Mouse (Mus musculus) cerebellum, postnatal 25 days (tissue): ENCODE measurements at regions not wholly inside any gene's neighbourhood (a gene's known extent, or its start where the extent isn't known, plus 50 kb on each side); places are given as distances from the start of the nearest gene placed in this dataset.
A peak's percentile ranks its signal among the peaks of the same experiment; 100 is the strongest.

ENCODE experiments used
- DNase-seq, 2 experiments: peaks; one replicate each; pipeline ENCODE4 v3.0.0; 2021; ENCODE audit warnings: mixed read lengths in 2 of 2

DNA sequence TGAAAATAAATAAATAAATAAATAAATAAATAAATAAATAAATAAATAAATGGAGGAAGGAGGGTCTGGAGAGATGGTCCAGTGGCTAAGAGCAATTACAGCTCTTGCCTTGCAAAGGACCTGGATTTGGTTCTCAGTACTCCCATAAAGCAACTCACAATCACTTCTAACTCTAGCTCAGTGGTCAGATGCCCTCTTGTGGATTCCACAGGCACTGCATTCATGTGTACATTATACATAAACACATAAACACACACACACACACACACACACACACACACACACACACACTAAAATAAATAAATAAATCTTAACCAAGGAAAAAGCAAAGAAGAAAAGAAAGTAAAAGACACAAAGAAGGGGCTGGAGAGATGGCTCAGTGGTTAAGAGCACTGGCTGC, 74.2 kb upstream of the Dhx40 start:
- DNase-seq: no peak

DNA sequence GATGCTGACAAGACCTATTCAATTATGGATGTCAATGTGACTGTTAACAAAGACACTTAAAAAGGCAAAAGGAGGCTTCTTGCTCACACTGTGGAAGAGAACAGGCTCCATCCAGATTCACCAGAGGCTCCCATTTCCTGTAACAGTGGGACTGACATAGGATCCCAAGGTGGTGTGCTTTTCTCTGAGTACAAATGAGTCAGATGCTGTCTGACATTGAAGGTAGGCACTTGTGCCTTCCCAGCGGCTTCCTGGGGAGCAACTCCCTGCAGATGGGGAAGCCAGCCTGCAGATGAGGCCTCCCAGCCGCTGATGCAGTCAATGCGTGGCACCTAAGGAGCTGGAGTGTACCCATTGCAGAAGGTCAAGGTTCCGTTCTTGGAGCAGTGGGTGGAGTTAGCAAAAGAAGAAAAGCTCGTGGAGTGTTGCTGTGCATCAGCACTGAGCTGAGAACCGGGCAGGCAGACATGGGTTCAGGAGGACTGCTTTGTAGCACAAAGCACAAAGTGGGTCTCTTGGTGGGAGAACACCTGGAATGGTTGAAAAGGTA, 71.9 kb upstream of the Dhx40 start:
- no peak for DNase-seq

DNA sequence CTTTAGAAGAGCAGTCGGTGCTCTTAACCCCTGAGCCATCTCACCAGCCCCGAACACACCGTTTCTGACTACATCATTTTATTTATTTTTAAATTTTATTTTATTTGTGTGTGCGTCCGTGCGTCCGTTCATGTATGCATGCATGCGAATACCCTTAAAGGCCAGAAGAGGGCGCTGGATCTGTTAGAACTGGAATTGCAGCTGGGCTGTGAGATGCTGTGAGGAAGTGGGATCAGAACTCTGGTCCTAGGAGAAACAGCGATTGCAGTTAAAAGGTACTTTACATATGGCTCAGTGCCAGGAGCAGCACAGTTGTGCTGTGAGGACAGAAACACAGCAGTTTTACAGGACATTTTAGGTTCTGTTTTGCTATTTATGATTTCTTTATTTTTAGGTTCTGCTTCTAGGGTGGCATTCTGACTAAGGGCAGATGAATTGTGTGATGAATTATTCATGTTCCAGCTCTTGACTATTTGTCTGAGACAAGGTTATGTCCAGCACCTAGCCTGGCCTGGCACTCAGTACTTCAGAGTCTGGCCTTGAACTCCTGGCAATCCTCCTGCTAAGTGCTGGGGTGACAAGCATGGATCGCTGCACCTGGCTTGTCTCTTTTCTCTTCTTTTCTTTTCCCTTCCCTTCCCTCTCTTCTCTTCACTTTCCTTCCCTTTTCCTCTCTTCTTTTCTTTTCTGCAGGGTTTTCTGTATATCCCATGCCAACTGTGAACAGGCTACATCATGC, 71.0 kb upstream of the Dhx40 start:
- no peak for DNase-seq

DNA sequence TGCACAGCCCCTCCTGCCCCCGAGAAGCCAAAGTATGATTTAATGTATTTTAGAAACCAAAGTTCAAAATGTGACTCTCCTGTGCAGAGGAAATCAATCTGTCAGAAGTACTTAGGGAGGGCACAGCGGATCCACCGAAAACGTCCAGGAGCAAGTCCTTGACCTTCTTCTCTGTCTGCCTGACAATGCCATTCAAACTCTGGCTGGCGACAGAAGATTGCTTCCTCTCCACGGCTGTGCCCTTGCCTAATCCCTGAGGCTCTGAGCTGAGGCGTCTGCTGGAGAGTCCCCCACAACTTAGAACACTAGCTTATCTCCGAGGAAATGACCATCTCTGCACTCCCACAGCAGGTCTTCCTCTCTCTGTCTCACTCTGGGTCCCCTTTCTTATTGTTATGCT, 69.0 kb upstream of the Dhx40 start:
- no peak for DNase-seq

DNA sequence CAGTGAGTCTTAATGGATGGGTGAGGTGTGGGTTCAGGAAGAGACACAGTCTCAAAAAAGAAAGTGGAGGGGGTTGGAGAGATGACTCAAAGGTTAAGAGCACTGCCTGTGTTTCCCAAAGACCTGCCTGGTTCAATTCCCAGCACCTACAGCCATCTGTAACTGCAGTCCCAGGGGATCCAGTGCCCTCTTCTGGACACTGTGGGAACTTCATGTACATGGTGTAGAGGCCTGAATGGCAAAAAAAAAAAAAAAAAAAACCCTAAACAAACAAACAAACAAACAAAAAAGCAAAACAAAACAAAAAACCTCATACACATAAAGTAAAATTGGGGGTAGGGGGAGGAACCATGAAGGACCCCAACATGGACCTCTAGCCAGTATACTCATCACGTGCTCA, 68.2 kb upstream of the Dhx40 start:
- DNase-seq: no peak

DNA sequence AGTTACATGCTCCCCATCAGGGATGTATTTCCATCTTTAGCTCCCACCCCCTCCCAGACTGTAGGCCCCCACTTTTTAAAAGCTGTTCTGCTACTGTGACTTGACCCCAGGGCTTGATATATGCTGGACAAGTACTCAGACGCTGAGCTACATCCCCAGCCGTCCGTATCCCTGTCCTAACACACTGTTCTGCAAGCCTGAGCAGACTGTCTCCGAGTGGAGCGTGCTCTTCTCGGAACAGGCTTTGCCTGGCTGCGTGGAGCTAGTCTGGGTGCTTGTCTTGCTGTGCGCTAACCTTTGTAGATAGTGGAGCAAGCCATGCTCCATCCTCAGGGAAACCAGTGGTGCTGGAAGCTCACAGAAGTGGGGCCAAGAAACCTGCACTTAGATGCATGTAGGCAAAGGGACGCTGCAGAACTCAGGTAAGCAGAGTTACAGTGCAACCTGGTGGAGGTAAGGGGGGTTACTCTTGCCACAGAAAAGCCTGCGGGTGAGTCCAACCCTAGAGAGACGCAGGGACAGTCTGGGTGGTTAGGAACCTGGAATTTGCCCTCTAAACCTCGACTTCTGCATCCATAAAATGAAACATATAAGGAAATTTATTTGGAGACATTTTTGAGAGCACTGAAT, 67.2 kb upstream of the Dhx40 start:
- DNase-seq: peak; percentile 71 to 73

DNA sequence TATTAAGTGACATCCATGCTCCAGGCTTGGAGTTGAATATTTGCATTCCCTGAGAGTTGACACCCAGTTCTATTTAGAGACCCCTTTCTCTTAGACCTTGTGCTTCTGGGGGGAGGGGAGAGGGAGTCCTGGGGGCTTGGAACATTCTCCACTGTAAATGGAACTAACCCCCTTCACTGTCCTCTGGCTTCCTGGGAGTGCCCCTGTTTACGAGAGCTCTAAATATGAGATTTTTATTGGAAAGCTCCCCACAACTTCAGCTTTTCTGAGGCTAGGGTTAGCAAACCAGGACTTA, 65.8 kb upstream of the Dhx40 start:
- no peak for DNase-seq

DNA sequence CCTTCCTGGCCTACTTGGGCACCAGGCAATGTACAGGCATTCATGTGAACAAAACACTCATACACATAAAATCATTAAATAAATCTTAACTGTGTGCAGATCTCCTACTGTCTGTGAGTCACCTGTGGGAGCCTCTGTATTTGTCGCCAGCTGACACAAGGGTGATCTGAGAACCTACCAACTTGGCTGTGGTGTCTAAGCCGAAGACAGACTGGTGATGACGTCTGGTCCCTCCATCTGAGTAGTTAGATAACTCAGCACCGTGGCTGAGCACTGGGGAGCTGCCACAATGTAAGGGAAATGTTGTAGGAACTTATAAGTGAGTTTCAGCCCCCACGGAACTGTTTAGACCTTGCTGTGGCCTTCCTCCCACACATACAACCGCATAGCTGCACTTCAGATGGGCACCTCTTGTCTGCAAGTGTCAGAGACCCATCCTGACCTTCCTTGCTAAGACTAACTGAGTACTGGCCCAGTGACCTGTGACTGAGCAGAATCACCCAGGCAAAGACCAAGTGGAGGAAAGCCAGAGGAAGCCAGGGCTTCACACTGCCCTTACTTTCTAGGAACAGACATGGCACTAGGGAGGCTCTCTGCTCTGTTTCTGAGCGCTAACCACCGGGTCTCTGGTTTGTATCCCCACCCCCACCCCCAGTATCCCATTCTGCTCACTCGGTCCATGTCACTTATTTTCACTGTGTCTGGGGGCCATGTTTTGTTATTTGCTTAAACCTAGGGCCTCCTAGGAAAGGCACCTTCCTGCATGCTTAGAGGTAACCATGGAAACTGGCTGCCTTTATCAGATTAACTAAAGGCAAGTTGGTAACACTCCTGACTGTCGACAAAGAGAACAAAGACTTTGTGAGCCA, 65.2 kb upstream of the Dhx40 start:
- DNase-seq: no peak

DNA sequence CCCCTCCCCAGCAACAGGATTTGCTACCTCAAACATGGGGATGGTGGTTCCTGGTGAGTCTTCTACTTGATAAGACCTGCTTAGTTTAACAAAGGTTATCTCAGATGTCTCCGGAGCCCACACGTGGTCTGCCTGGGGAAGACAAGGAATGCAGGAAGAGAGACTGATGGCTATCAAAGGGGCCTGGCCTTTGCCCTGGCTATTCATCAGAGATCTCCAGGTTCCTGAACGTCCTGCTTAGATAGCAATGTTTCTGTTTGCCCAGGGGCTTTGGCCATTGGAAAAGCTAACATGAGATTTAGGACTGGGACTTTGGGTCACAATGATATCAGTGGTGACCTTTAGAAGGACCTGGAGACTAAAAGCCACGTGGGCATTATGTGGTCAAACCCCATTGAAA, 64.2 kb upstream of the Dhx40 start:
- no peak for DNase-seq

DNA sequence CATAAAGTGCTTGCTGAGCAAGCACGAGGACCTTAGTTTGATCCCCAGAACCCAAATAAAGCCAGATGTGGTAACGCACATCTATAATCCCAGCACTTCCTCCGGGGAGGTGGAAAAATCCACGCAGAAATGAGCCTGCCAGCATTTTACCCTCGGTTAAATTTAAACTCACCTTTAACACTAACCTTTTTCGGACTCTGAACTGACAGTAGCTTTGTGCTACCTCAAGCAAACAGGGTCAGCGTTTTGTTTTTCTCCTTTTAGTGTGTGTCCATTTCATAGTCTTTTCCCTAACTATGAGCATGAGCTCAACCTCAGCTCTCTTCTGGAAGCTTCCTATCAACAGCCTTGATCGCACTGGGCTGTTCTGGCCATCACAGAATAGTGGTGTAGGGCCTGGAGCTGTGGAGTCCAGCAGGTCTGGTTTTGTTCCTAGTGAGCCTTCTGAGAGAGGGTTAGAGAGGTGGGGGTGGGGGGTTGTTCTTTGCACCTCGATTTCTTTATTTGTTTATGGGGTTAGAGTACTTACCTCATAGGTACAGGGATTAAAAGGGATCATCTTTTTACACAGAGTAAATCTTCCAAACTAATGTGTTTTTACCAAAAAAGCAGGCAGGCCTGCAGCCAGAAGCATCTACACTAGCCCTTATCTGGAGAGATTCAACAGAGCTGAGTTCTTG, 63.1 kb upstream of the Dhx40 start:
- no peak for DNase-seq

DNA sequence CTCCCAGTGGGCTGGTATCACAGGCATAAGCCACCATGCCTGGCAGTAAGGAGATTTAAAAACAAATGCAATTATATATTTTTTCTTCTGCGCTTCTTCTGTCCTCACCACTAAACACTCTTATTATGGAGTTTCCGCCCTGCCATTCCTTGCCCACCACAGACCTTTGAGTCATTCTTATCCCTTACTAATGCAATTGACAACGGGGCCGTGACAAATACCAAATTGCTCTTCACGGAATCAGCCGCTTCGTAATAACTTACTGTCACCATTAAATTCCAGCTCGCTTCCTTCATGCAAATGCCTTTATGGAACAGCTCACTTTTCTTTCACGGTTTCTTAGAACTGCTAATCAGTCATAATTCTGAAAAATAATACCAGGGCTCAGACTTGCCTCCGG, 59.4 kb upstream of the Dhx40 start:
- no peak for DNase-seq

DNA sequence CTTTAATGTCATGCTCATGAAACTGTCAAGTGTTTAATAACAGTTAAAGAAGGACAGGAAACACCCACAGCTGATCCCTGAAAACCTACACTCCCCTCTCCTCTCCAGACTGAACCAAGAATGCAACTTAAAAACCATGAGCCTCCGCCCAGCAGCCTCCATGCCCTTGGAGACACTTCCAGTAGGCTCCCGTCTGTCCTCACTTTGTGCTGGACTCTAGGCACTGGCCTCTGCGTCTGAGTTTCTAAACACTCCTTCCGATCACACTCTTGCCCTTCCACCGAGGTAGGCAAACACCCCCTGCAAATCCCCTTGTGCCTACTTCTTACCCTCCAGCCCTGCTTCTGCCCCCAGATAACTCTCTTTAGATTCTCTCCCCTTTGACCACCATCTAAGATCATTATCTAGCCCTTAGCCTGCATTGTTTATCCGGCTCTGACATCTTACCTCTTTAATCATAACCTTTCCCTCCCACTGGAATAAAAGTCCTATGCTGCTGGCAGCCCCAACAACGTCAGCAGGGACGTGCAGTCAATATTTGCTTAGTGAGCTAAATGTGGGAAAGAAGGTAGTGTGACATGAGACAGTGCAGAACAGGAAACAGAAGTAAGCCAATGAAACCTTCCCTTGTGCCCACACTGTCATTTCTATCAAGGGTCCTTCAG, 52.5 kb upstream of the Dhx40 start:
- no peak for DNase-seq

DNA sequence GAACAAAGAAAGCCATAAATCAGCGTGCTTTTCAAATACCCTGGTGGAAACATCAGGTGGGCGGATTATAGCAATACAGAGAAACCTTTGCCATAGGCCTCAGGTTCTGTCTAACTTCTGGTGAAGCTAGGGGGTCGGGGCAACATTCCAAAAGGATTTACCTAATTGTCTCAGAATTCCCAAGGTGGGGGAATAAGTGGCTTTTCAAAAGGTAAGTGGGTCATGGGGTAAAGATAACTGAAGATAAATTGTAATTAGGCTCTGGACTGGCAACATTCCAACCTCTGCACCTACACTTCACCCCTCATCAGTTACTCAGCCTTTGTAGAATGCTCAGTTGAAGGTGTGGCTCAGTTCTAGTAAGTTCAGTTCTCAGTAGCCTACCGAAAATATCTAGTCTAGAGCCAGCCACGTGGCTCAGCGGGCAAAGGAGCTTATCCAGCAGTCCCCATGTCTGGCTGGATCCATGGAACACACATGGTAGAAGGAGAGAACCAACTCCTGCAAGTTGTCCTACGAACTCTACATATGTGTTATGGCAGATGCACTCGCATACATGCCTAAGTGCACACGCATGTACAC, 51.8 kb upstream of the Dhx40 start:
- no peak for DNase-seq

DNA sequence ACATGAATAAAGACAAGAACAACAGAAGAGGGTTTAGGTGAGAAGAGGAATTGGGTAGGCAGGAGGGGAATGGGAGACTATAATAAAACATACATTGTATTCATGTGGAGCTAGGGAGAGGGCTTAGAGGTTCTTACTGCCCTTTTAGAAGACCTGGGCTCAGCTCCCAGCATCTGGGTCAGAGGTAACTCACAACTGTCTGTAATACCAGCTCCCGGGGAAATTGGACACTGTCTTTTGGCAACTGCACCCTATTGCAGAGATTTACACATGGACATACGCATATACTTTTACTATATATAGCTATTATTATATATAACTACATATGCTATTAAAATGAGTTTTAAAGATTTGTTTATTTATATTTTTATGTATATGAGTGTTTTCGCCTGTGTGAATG, 50.7 kb upstream of the Dhx40 start:
- no peak for DNase-seq
